ENCODE assay signal across 22 mouse cellular contexts in the genomic region with DNA sequence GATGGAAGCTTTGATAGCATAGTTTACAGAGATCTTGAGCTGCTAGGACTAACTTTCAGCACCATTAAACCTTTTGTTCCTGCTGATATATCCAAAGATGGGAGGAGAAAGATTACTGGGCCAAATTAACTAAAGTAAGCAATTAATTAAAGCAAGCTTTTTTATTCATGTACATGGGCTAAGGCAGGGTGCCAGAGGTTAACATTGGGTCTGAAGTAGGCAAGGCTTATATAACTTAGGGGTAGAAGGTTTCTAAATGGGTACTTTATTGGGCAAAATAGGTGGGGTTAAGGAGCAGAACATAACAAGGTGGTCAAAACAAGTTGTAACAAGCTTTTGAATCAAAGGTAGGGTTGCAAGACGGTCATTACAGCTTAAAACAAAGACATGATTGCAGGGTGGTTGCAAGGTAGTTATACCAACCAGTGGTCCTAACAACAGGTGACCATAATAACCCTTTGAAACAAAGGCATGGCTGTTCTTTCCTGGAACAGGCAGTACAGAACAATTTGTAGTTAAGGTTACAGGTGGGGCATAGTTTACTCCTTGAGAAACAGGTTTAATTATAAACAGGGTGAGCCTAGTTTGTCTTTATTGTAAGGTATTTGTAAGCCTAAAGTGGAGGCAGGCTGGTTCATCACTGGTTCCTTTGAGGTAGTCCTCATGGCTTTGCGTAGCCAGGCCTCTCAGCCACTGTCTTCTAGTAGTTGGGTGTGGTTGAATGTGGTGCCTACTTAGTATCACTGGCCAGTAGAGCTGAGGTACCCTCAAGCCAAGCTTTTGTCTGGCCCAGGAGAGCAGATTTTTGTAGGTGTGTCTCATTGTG.
A peak's percentile ranks its signal among the peaks of the same experiment; 100 is the strongest.
DNase-seq lines count a peak whose midpoint lies in the region; ATAC-seq and TF ChIP-seq lines count a peak whose summit lies in the region.
"Had no signal": no experiment of that assay in that cellular context is flagged by ENCODE, and none has a peak within 500 bp of the region (broad histone marks: within the 10 kb centered on the region; RNA-seq: fewer than 3 reads in every experiment).

No protein-coding gene starts in this region.

- no peak for DNase-seq in embryonic facial prominence, embryonic 10.5 days (ENCODE audit: low spot score)
- peak; percentile 77 for DNase-seq in kidney, adult 2 months
- peak; percentile 49 for DNase-seq in kidney, postnatal 14 days
- DNase-seq in heart, postnatal 4 days = no peak
- DNase-seq: embryo, embryonic 11 days; liver, embryonic 13.5 days; thymus, postnatal 14 days had no signal

- H3ac ChIP-seq in myocyte (ENCODE audit: control insufficient read depth, insufficient read length) = no peak overlapping the region

- no peak overlapping the region for H3K4me3 ChIP-seq in embryonic facial prominence, embryonic 15.5 days (replicated peaks)
- no peak overlapping the region for H3K4me3 ChIP-seq in embryonic facial prominence, embryonic 10.5 days
- no peak overlapping the region for H3K4me3 ChIP-seq in kidney, adult 2 months (ENCODE audit: insufficient read depth, low read depth, low read length)
- no peak overlapping the region for H3K4me3 ChIP-seq in kidney, embryonic 14.5 days (ENCODE audit: low read length)
- no peak overlapping the region for H3K4me3 ChIP-seq in myocyte
- H3K4me3 ChIP-seq in forebrain, embryonic 15.5 days = no peak overlapping the region
- H3K4me3 ChIP-seq: embryonic facial prominence, embryonic 13.5 days; forebrain, embryonic 12.5 days; heart, embryonic 10.5 days; heart, embryonic 15.5 days; hindbrain, embryonic 12.5 days; layer of hippocampus, adult 2 months; limb, embryonic 15.5 days; liver, embryonic 13.5 days; midbrain, embryonic 13.5 days had no signal

- ATAC-seq in embryonic facial prominence, embryonic 15.5 days (ENCODE audit: insufficient number of reproducible peaks, low FRiP score, low TSS enrichment, low read depth) = no peak
- no peak for ATAC-seq in kidney, embryonic 14.5 days (ENCODE audit: low FRiP score, low TSS enrichment)
- no peak for ATAC-seq in forebrain, embryonic 15.5 days (replicated peaks)
- ATAC-seq: inflammation-experienced regulatory T-cells, adult 6 months; midbrain, embryonic 13.5 days had no signal

- no peaks in the 10 kb centered on the region for H3K9me3 ChIP-seq in embryonic facial prominence, embryonic 15.5 days (replicated peaks)
- no peaks in the 10 kb centered on the region for H3K9me3 ChIP-seq in embryonic facial prominence, embryonic 10.5 days
- no peaks in the 10 kb centered on the region for H3K9me3 ChIP-seq in kidney, embryonic 14.5 days (ENCODE audit: control insufficient read depth, low read length)
- H3K9me3 ChIP-seq in forebrain, embryonic 15.5 days = no peaks in the 10 kb centered on the region
- H3K9me3 ChIP-seq: embryonic facial prominence, embryonic 13.5 days; forebrain, embryonic 12.5 days; heart, embryonic 10.5 days; heart, embryonic 15.5 days; hindbrain, embryonic 12.5 days; limb, embryonic 15.5 days; liver, embryonic 13.5 days; midbrain, embryonic 13.5 days had no signal

- no peaks in the 10 kb centered on the region for H3K36me3 ChIP-seq in embryonic facial prominence, embryonic 15.5 days
- H3K36me3 ChIP-seq in embryonic facial prominence, embryonic 10.5 days (replicated peaks) = no peaks in the 10 kb centered on the region
- H3K36me3 ChIP-seq in kidney, adult 2 months (ENCODE audit: control insufficient read depth, insufficient read depth, low read length) = peaks cover 2% of the 10 kb centered on the region; the same call in 1 of the 2 replicates
- H3K36me3 ChIP-seq in kidney, embryonic 14.5 days (ENCODE audit: control insufficient read depth, insufficient read depth, low read length) = no peaks in the 10 kb centered on the region
- H3K36me3 ChIP-seq in myocyte (ENCODE audit: control insufficient read depth, insufficient read depth) = no peaks in the 10 kb centered on the region
- no peaks in the 10 kb centered on the region for H3K36me3 ChIP-seq in forebrain, embryonic 15.5 days
- H3K36me3 ChIP-seq: embryonic facial prominence, embryonic 13.5 days; forebrain, embryonic 12.5 days; heart, embryonic 10.5 days; heart, embryonic 15.5 days; hindbrain, embryonic 12.5 days; limb, embryonic 15.5 days; liver, embryonic 13.5 days; midbrain, embryonic 13.5 days had no signal

- no peak overlapping the region for H3K4me2 ChIP-seq in embryonic facial prominence, embryonic 15.5 days (replicated peaks)
- H3K4me2 ChIP-seq in kidney, embryonic 14.5 days (replicated peaks; ENCODE audit: low read depth, low read length) = no peak overlapping the region
- peak overlapping the region; percentile 22 for H3K4me2 ChIP-seq in myocyte (ENCODE audit: low read depth)
- H3K4me2 ChIP-seq in forebrain, embryonic 15.5 days (replicated peaks) = no peak overlapping the region
- H3K4me2 ChIP-seq: embryonic facial prominence, embryonic 13.5 days; forebrain, embryonic 12.5 days; heart, embryonic 15.5 days; hindbrain, embryonic 12.5 days; limb, embryonic 15.5 days; liver, embryonic 13.5 days; midbrain, embryonic 13.5 days had no signal

- peaks cover 27% of the 10 kb centered on the region for H3K4me1 ChIP-seq in embryonic facial prominence, embryonic 15.5 days
- H3K4me1 ChIP-seq in embryonic facial prominence, embryonic 10.5 days = peaks cover 13% of the 10 kb centered on the region; the same call in 1 of the 2 replicates
- peaks cover 64% of the 10 kb centered on the region for H3K4me1 ChIP-seq in kidney, adult 2 months (ENCODE audit: control insufficient read depth, insufficient read depth, low read length)
- 0 out of 2 replicates have a peak, but pooled peaks cover 10% of the 10 kb centered on the region for H3K4me1 ChIP-seq in kidney, embryonic 14.5 days (ENCODE audit: control insufficient read depth, insufficient read depth, low read length)
- H3K4me1 ChIP-seq in forebrain, embryonic 15.5 days = peaks cover 11% of the 10 kb centered on the region

- TF ChIP-seq CTCF in kidney, adult 2 months (conservative IDR thresholded peaks at IDR 0.05; ENCODE audit: insufficient read depth, insufficient read length, low read depth, low read length) = no peak

- H3K27ac ChIP-seq in embryonic facial prominence, embryonic 15.5 days (replicated peaks) = 0 out of 2 replicates have a peak overlapping the region, but pooled peaks have one; percentile 39
- H3K27ac ChIP-seq in embryonic facial prominence, embryonic 10.5 days (replicated peaks) = no peak overlapping the region
- peak overlapping the region; percentile 92 for H3K27ac ChIP-seq in kidney, adult 2 months (ENCODE audit: insufficient read depth, low read depth, low read length)
- H3K27ac ChIP-seq in kidney, embryonic 14.5 days (ENCODE audit: low read depth, low read length) = no peak overlapping the region
- no peak overlapping the region for H3K27ac ChIP-seq in forebrain, embryonic 15.5 days (replicated peaks)
- H3K27ac ChIP-seq: embryonic facial prominence, embryonic 13.5 days; forebrain, embryonic 12.5 days; heart, embryonic 10.5 days; hindbrain, embryonic 12.5 days; limb, embryonic 15.5 days; liver, embryonic 13.5 days; macrophage; midbrain, embryonic 13.5 days had no signal

- H3K79me2 ChIP-seq in myocyte (ENCODE audit: control insufficient read depth, insufficient read depth) = no peaks in the 10 kb centered on the region

- 78% methylated on average over 2 of the region's 2 CpGs for WGBS in embryonic facial prominence, embryonic 15.5 days
- WGBS in embryonic facial prominence, embryonic 10.5 days = 80% methylated on average over 2 of the region's 2 CpGs
- WGBS in kidney, adult 2 months = 52% methylated on average over 2 of the region's 2 CpGs
- WGBS in kidney, embryonic 14.5 days = 74% methylated on average over 2 of the region's 2 CpGs
- 73% methylated on average over 2 of the region's 2 CpGs for WGBS in forebrain, embryonic 15.5 days

- no peaks in the 10 kb centered on the region for H3K27me3 ChIP-seq in embryonic facial prominence, embryonic 15.5 days
- H3K27me3 ChIP-seq in embryonic facial prominence, embryonic 10.5 days (replicated peaks; ENCODE audit: low read depth, poor library complexity, severe bottlenecking) = no peaks in the 10 kb centered on the region
- H3K27me3 ChIP-seq in kidney, adult 2 months (replicated peaks; ENCODE audit: control insufficient read depth, insufficient read depth, low read length) = no peaks in the 10 kb centered on the region
- H3K27me3 ChIP-seq in kidney, embryonic 14.5 days (ENCODE audit: control insufficient read depth, insufficient read depth, low read length) = no peaks in the 10 kb centered on the region
- no peaks in the 10 kb centered on the region for H3K27me3 ChIP-seq in myocyte (ENCODE audit: control insufficient read depth, insufficient read depth, insufficient read length)
- H3K27me3 ChIP-seq in forebrain, embryonic 15.5 days = no peaks in the 10 kb centered on the region
- H3K27me3 ChIP-seq: embryonic facial prominence, embryonic 13.5 days; forebrain, embryonic 12.5 days; heart, embryonic 15.5 days; hindbrain, embryonic 12.5 days; limb, embryonic 15.5 days; liver, embryonic 13.5 days; midbrain, embryonic 13.5 days; Patski had no signal

- H3K9ac ChIP-seq in embryonic facial prominence, embryonic 15.5 days = no peak overlapping the region
- H3K9ac ChIP-seq in kidney, embryonic 14.5 days (ENCODE audit: low read depth, low read length) = no peak overlapping the region
- no peak overlapping the region for H3K9ac ChIP-seq in forebrain, embryonic 15.5 days (replicated peaks)
- H3K9ac ChIP-seq: embryonic facial prominence, embryonic 13.5 days; forebrain, embryonic 12.5 days; heart, embryonic 15.5 days; hindbrain, embryonic 12.5 days; limb, embryonic 15.5 days; liver, embryonic 13.5 days; midbrain, embryonic 13.5 days had no signal

- no peak for TF ChIP-seq POLR2A in kidney, adult 2 months (IDR thresholded peaks at IDR 0.05; ENCODE audit: low read depth, low read length)
- no peak for TF ChIP-seq POLR2A in myocyte (IDR thresholded peaks at IDR 0.05; ENCODE audit: insufficient read length, low read depth)

TF ChIP-seq in myocyte, 11 proteins besides CTCF, POLR2A, EP300 and RAD21 (continues in another document):
- TF ChIP-seq TCF3 (IDR thresholded peaks at IDR 0.05; ENCODE audit: insufficient read length, low read depth) (no peak), POLR2AphosphoS2 (IDR thresholded peaks at IDR 0.05; ENCODE audit: insufficient read length, low read depth) (no peak), MAX (IDR thresholded peaks at IDR 0.05; ENCODE audit: low read depth) (no peak), E2F4 (IDR thresholded peaks at IDR 0.05; ENCODE audit: insufficient read depth) (no peak), USF1 (IDR thresholded peaks at IDR 0.05; ENCODE audit: low read depth) (no peak), MYOG (IDR thresholded peaks at IDR 0.05; ENCODE audit: control insufficient read depth in 1 of 3, insufficient read depth in 1 of 3, insufficient read length in 2 of 3, low read depth in 2 of 3) (no peak), TCF12 (IDR thresholded peaks at IDR 0.05; ENCODE audit: insufficient read depth, poor library complexity, severe bottlenecking) (no peak), REST (IDR thresholded peaks at IDR 0.05; ENCODE audit: insufficient read depth, insufficient read length) (no peak), MYOD1 (IDR thresholded peaks at IDR 0.05; ENCODE audit: control insufficient read depth in 1 of 3, insufficient read length in 2 of 3, low read depth in 2 of 3) (no peak), SRF (IDR thresholded peaks at IDR 0.05; ENCODE audit: control insufficient read depth, insufficient read length, low read depth) (no peak)

Comparison
In these comparisons a context has a peak if more than half of its experiments do, and no peak if none do; other contexts are left out.
1. H3K27ac ChIP-seq: peak in embryonic facial prominence, embryonic 15.5 days (single experiment) and kidney, adult 2 months (single experiment); none in embryonic facial prominence, embryonic 10.5 days (single experiment), kidney, embryonic 14.5 days (single experiment) and forebrain, embryonic 15.5 days (single experiment).
2. DNase-seq: peak in kidney, adult 2 months (single experiment) and kidney, postnatal 14 days (single experiment); none in embryonic facial prominence, embryonic 10.5 days (single experiment) and heart, postnatal 4 days (single experiment).